In the genomic region with DNA sequence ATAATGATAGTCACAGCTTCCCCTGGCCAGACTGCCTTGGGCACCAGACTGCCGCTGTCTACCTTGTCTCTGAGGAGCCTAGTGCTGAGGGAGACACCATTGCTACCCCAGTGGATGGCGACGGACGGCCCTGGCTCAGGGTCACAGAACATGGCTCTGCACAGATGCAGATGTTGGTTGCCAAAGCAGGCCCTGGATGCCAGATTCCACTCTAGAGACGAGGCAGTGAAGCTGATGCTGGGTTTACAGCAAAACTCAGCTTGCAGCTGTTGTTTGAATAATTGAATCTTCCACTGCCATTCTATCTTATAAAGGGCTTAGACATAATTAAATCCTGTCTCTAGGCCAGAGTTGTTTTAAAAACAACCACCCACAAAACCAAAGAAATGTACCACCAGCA, we compare ENCODE assay signal across 10 mouse cellular contexts.
DNase-seq lines count a peak whose midpoint lies in the region; ATAC-seq and TF ChIP-seq lines count a peak whose summit lies in the region.
"Had no signal": no experiment of that assay in that cellular context is flagged by ENCODE, and none has a peak within 500 bp of the region (broad histone marks: within the 10 kb centered on the region; RNA-seq: fewer than 3 reads in every experiment).

No protein-coding gene starts in this region.

- intact Hi-C loops in heart, postnatal 10 days (cut with DNase I) = no loop called here

- no peak for ATAC-seq in kidney, embryonic 14.5 days (ENCODE audit: low FRiP score, low TSS enrichment)
- no peak for ATAC-seq in kidney, embryonic 15.5 days (replicated peaks; ENCODE audit: low FRiP score)
- ATAC-seq in stomach, postnatal 0 days (ENCODE audit: low FRiP score, low TSS enrichment) = no peak

- peak overlapping the region; percentile 24; the same call in 1 of the 2 replicates for H3K27ac ChIP-seq in kidney, embryonic 14.5 days (ENCODE audit: low read depth, low read length)
- no peak overlapping the region for H3K27ac ChIP-seq in kidney, embryonic 15.5 days
- H3K27ac ChIP-seq in testis, adult 2 months (ENCODE audit: control insufficient read depth, insufficient read depth, low read depth, low read length) = peak overlapping the region; percentile 40
- H3K27ac ChIP-seq in stomach, postnatal 0 days (replicated peaks) = no peak overlapping the region

- TF ChIP-seq EP300 in stomach, postnatal 0 days (optimal IDR thresholded peaks at IDR 0.05) = no peak

- no peaks in the 10 kb centered on the region for H3K27me3 ChIP-seq in kidney, embryonic 14.5 days (ENCODE audit: control insufficient read depth, insufficient read depth, low read length)
- no peaks in the 10 kb centered on the region for H3K27me3 ChIP-seq in kidney, embryonic 15.5 days
- no peaks in the 10 kb centered on the region for H3K27me3 ChIP-seq in testis, adult 2 months (ENCODE audit: control insufficient read depth, insufficient read depth, low read length)
- H3K27me3 ChIP-seq in stomach, postnatal 0 days (ENCODE audit: control insufficient read depth, insufficient read depth, low read length) = no peaks in the 10 kb centered on the region

- no peaks in the 10 kb centered on the region for H3K36me3 ChIP-seq in kidney, embryonic 14.5 days (ENCODE audit: control insufficient read depth, insufficient read depth, low read length)
- no peaks in the 10 kb centered on the region for H3K36me3 ChIP-seq in kidney, embryonic 15.5 days
- no peaks in the 10 kb centered on the region for H3K36me3 ChIP-seq in testis, adult 2 months (ENCODE audit: control insufficient read depth, insufficient read depth, low read length)
- H3K36me3 ChIP-seq in stomach, postnatal 0 days (ENCODE audit: control insufficient read depth, insufficient read depth, low read length) = no peaks in the 10 kb centered on the region

- WGBS in kidney, embryonic 14.5 days = 58% methylated on average over 5 of the region's 5 CpGs
- 64% methylated on average over 5 of the region's 5 CpGs for WGBS in kidney, embryonic 15.5 days
- 67% methylated on average over 5 of the region's 5 CpGs for WGBS in stomach, postnatal 0 days

- H3K9ac ChIP-seq in kidney, embryonic 14.5 days (ENCODE audit: low read depth, low read length) = no peak overlapping the region
- H3K9ac ChIP-seq in kidney, embryonic 15.5 days = no peak overlapping the region
- H3K9ac ChIP-seq in stomach, postnatal 0 days (ENCODE audit: low read length) = no peak overlapping the region

- no peaks in the 10 kb centered on the region for H3K4me1 ChIP-seq in kidney, embryonic 14.5 days (ENCODE audit: control insufficient read depth, insufficient read depth, low read length)
- H3K4me1 ChIP-seq in kidney, embryonic 15.5 days = peaks cover 10% of the 10 kb centered on the region
- H3K4me1 ChIP-seq in testis, adult 2 months (ENCODE audit: control insufficient read depth, insufficient read depth, low read length) = peaks cover 7% of the 10 kb centered on the region
- peaks cover 3% of the 10 kb centered on the region; the same call in 1 of the 2 replicates for H3K4me1 ChIP-seq in stomach, postnatal 0 days (replicated peaks; ENCODE audit: control insufficient read depth, insufficient read depth)

- H3K4me3 ChIP-seq in kidney, embryonic 14.5 days (ENCODE audit: low read length) = no peak overlapping the region
- H3K4me3 ChIP-seq in kidney, embryonic 15.5 days (replicated peaks) = no peak overlapping the region
- H3K4me3 ChIP-seq in testis, adult 2 months (ENCODE audit: control insufficient read depth, low read depth, low read length) = no peak overlapping the region
- H3K4me3 ChIP-seq in stomach, postnatal 0 days (ENCODE audit: low read depth, low read length) = no peak overlapping the region
- H3K4me3 ChIP-seq: myocyte had no signal

- H3K9me3 ChIP-seq in kidney, embryonic 14.5 days (ENCODE audit: control insufficient read depth, low read length) = no peaks in the 10 kb centered on the region
- H3K9me3 ChIP-seq in kidney, embryonic 15.5 days (replicated peaks) = no peaks in the 10 kb centered on the region
- H3K9me3 ChIP-seq in stomach, postnatal 0 days (ENCODE audit: control insufficient read depth, low read length) = no peaks in the 10 kb centered on the region

- DNase-seq in testis, postnatal 14 days (ENCODE audit: low spot score) = no peak
- DNase-seq in heart, postnatal 10 days = peak; percentile 35 to 43
- DNase-seq in layer of hippocampus, postnatal 14 days (ENCODE audit: low spot score in 2 of 2) = no peak
- no peak for DNase-seq in stomach, postnatal 0 days (ENCODE audit: low spot score)
- DNase-seq: cerebellum, postnatal 14 days; thymus, postnatal 14 days had no signal

- TF ChIP-seq POLR2A in testis, adult 2 months (IDR thresholded peaks at IDR 0.05; ENCODE audit: control insufficient read depth, low read depth, low read length) = no peak

- TF ChIP-seq CTCF in testis, adult 2 months (IDR thresholded peaks at IDR 0.05; ENCODE audit: control insufficient read depth, insufficient read depth, insufficient replicate concordance, low read depth, low read length) = no peak
- TF ChIP-seq CTCF in stomach, postnatal 0 days (IDR thresholded peaks at IDR 0.05; ENCODE audit: low read depth) = no peak

- no peak overlapping the region for H3K4me2 ChIP-seq in kidney, embryonic 14.5 days (replicated peaks; ENCODE audit: low read depth, low read length)
- H3K4me2 ChIP-seq in kidney, embryonic 15.5 days = no peak overlapping the region
- no peak overlapping the region for H3K4me2 ChIP-seq in stomach, postnatal 0 days (replicated peaks; ENCODE audit: low read depth)

Comparison
In these comparisons a context has a peak if more than half of its experiments do, and no peak if none do; other contexts are left out.
1. H3K27ac ChIP-seq: peak in kidney, embryonic 14.5 days (single experiment) and testis, adult 2 months (single experiment); none in kidney, embryonic 15.5 days (single experiment) and stomach, postnatal 0 days (single experiment).
2. DNase-seq: peak in heart, postnatal 10 days (2 of 2); none in testis, postnatal 14 days (single experiment), layer of hippocampus, postnatal 14 days (0 of 2) and stomach, postnatal 0 days (single experiment).